Mouse (Mus musculus): ENCODE data around the gene Eef1akmt3. TPM values are rescaled to one million over a fixed set of nuclear protein-coding genes. Genes with fewer than 3 reads are reported as not detected.

Eef1akmt3 gene
- polyA plus RNA-seq (2012; ENCODE audit: insufficient read depth, insufficient read length, missing spikeins) = not detected in 2 replicates

GRCm38 (mm10) chr10:127041274-127041766 lies at the start of gene Eef1akmt3, which contains the start of gene Mettl1:
TSS of gene Eef1akmt3 (minus strand) at chr10:127041513.
TSS of gene Mettl1 (plus strand) at chr10:127041414.
- H3K4me3 ChIP-seq (ENCODE audit: insufficient read depth, low read depth, low read length) = peak within 1 kb of the TSS; percentile 96
- H3K4me1 ChIP-seq (ENCODE audit: control insufficient read depth, insufficient read depth, insufficient read length, low read length) = 0 out of 2 replicates have a peak, but pooled peaks cover 3% of the 10 kb centered on the region
- H3K27ac ChIP-seq (replicated peaks; ENCODE audit: low read depth, low read length) = no peak within 1 kb of the TSS

GRCm38 (mm10) chr10:127090560-127091411 lies 49.5 kb upstream of the Eef1akmt3 start:
- Histone ChIP-seq H3K4me1 (ENCODE audit: control insufficient read depth, insufficient read depth, insufficient read length, low read length) (no peaks in the 10 kb centered on the region; the same call in 1 of the 2 replicates), H3K4me3 (ENCODE audit: insufficient read depth, low read depth, low read length) (no peak overlapping the region), H3K27ac (replicated peaks; ENCODE audit: low read depth, low read length) (no peak overlapping the region)

GRCm38 (mm10) chr10:127085633-127086032 lies 44.3 kb upstream of the Eef1akmt3 start:
- Histone ChIP-seq H3K4me1 (ENCODE audit: control insufficient read depth, insufficient read depth, insufficient read length, low read length) (peaks cover 2% of the 10 kb centered on the region; the same call in 1 of the 2 replicates), H3K27ac (replicated peaks; ENCODE audit: low read depth, low read length) (no peak overlapping the region), H3K4me3 (ENCODE audit: insufficient read depth, low read depth, low read length) (no peak overlapping the region)

GRCm38 (mm10) chr10:127085052-127085451 lies 43.7 kb upstream of the Eef1akmt3 start:
- H3K4me1 ChIP-seq (ENCODE audit: control insufficient read depth, insufficient read depth, insufficient read length, low read length) = peaks cover 2% of the 10 kb centered on the region; the same call in 1 of the 2 replicates
- H3K4me3 ChIP-seq (ENCODE audit: insufficient read depth, low read depth, low read length) = no peak overlapping the region
- H3K27ac ChIP-seq (replicated peaks; ENCODE audit: low read depth, low read length) = no peak overlapping the region

- H3K4me3 ChIP-seq (ENCODE audit: insufficient read depth, low read depth, low read length) = no peak overlapping the region
- peaks cover 2% of the 10 kb centered on the region; the same call in 1 of the 2 replicates for H3K4me1 ChIP-seq (ENCODE audit: control insufficient read depth, insufficient read depth, insufficient read length, low read length)
- no peak overlapping the region for H3K27ac ChIP-seq (replicated peaks; ENCODE audit: low read depth, low read length)
Observed at GRCm38 (mm10) chr10:127083915-127084306, 42.6 kb upstream of the Eef1akmt3 start.

GRCm38 (mm10) chr10:127083292-127083914 lies 42.1 kb upstream of the Eef1akmt3 start:
- H3K27ac ChIP-seq (replicated peaks; ENCODE audit: low read depth, low read length) = no peak overlapping the region
- no peak overlapping the region for H3K4me3 ChIP-seq (ENCODE audit: insufficient read depth, low read depth, low read length)
- H3K4me1 ChIP-seq (ENCODE audit: control insufficient read depth, insufficient read depth, insufficient read length, low read length) = peaks cover 2% of the 10 kb centered on the region; the same call in 1 of the 2 replicates

GRCm38 (mm10) chr10:127081996-127082620 lies 40.8 kb upstream of the Eef1akmt3 start:
- H3K4me3 ChIP-seq (ENCODE audit: insufficient read depth, low read depth, low read length) = peak overlapping the region; percentile 41
- no peak overlapping the region for H3K27ac ChIP-seq (replicated peaks; ENCODE audit: low read depth, low read length)
- H3K4me1 ChIP-seq (ENCODE audit: control insufficient read depth, insufficient read depth, insufficient read length, low read length) = peaks cover 2% of the 10 kb centered on the region; the same call in 1 of the 2 replicates

GRCm38 (mm10) chr10:127080901-127081780 lies 39.8 kb upstream of the Eef1akmt3 start:
- peak overlapping the region; percentile 50; the same call in 1 of the 2 replicates for H3K27ac ChIP-seq (replicated peaks; ENCODE audit: low read depth, low read length)

GRCm38 (mm10) chr10:127079665-127080391 lies 38.5 kb upstream of the Eef1akmt3 start:
- H3K27ac ChIP-seq (replicated peaks; ENCODE audit: low read depth, low read length) = no peak overlapping the region
- H3K4me1 ChIP-seq (ENCODE audit: control insufficient read depth, insufficient read depth, insufficient read length, low read length) = peaks cover 2% of the 10 kb centered on the region; the same call in 1 of the 2 replicates
- peak overlapping the region; percentile 51 for H3K4me3 ChIP-seq (ENCODE audit: insufficient read depth, low read depth, low read length)

More at GRCm38 (mm10) chr10:127080901-127081780, 39.8 kb upstream of the Eef1akmt3 start:
- Histone ChIP-seq H3K4me1 (ENCODE audit: control insufficient read depth, insufficient read depth, insufficient read length, low read length) (peaks cover 2% of the 10 kb centered on the region; the same call in 1 of the 2 replicates), H3K4me3 (ENCODE audit: insufficient read depth, low read depth, low read length) (peak overlapping the region; percentile 41)

- Histone ChIP-seq H3K27ac (replicated peaks; ENCODE audit: low read depth, low read length) (no peak overlapping the region), H3K4me1 (ENCODE audit: control insufficient read depth, insufficient read depth, insufficient read length, low read length) (peaks cover 2% of the 10 kb centered on the region; the same call in 1 of the 2 replicates), H3K4me3 (ENCODE audit: insufficient read depth, low read depth, low read length) (peak overlapping the region; percentile 51)
Observed at GRCm38 (mm10) chr10:127078677-127079575, 37.6 kb upstream of the Eef1akmt3 start.

- Histone ChIP-seq H3K27ac (replicated peaks; ENCODE audit: low read depth, low read length) (no peak overlapping the region), H3K4me1 (ENCODE audit: control insufficient read depth, insufficient read depth, insufficient read length, low read length) (peaks cover 2% of the 10 kb centered on the region; the same call in 1 of the 2 replicates), H3K4me3 (ENCODE audit: insufficient read depth, low read depth, low read length) (peak overlapping the region; percentile 31; the same call in 1 of the 2 replicates)
Observed at GRCm38 (mm10) chr10:127078001-127078676, 36.8 kb upstream of the Eef1akmt3 start.

- no peak overlapping the region for H3K4me3 ChIP-seq (ENCODE audit: insufficient read depth, low read depth, low read length)
- H3K4me1 ChIP-seq (ENCODE audit: control insufficient read depth, insufficient read depth, insufficient read length, low read length) = peaks cover 2% of the 10 kb centered on the region; the same call in 1 of the 2 replicates
- H3K27ac ChIP-seq (replicated peaks; ENCODE audit: low read depth, low read length) = no peak overlapping the region
Observed at GRCm38 (mm10) chr10:127077515-127077914, 36.2 kb upstream of the Eef1akmt3 start.

Measured in brown adipose tissue, adult 24 weeks (tissue).